In the genomic region with DNA sequence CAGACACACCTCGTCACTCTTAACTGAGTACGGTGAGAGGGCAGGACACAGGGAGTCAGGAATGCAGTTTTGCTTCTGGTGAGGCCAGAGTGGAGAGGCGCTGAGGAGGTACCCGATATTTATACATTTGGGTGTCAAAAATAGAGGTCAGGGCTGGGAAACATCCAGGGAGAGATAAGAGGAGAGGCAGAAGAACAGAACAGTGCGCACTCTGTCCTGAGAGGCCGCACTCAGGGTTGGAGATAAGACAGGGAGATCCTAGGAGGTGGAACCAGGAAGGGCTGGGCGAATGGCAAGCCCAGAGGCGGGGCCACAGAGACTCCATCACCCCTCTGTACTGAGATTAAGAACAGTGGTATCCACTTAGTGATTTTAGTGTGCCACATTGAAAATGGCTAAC, we compare ENCODE assay signal across 14 mouse cellular contexts.
DNase-seq lines count a peak whose midpoint lies in the region; ATAC-seq and TF ChIP-seq lines count a peak whose summit lies in the region.
"Had no signal": no experiment of that assay in that cellular context is flagged by ENCODE, and none has a peak within 500 bp of the region (broad histone marks: within the 10 kb centered on the region; RNA-seq: fewer than 3 reads in every experiment).

No protein-coding gene starts in this region.

- no peak for TF ChIP-seq CTCF in heart, adult 2 months (IDR thresholded peaks at IDR 0.05)

- no peaks in the 10 kb centered on the region for H3K27me3 ChIP-seq in heart, adult 2 months (ENCODE audit: control insufficient read depth, insufficient read depth, low read length)
- no peaks in the 10 kb centered on the region for H3K27me3 ChIP-seq in liver, embryonic 16.5 days (ENCODE audit: control insufficient read depth, insufficient read depth, low read depth, low read length)
- H3K27me3 ChIP-seq in forebrain, embryonic 14.5 days (replicated peaks; ENCODE audit: control insufficient read depth, insufficient read depth, low read length), result no peaks in the 10 kb centered on the region
- H3K27me3 ChIP-seq: neural tube, embryonic 15.5 days had no signal

- no peaks in the 10 kb centered on the region for H3K4me1 ChIP-seq in heart, adult 2 months (ENCODE audit: control insufficient read depth, insufficient read depth, low read length)
- peaks cover 4% of the 10 kb centered on the region for H3K4me1 ChIP-seq in liver, embryonic 16.5 days (ENCODE audit: control insufficient read depth, low read depth, low read length)
- H3K4me1 ChIP-seq in forebrain, embryonic 14.5 days (ENCODE audit: control insufficient read depth, insufficient read depth, low read length), result no peaks in the 10 kb centered on the region
- H3K4me1 ChIP-seq: neural tube, embryonic 15.5 days had no signal

- 0 out of 2 replicates have a peak, but pooled peaks have one; percentile 31 for TF ChIP-seq POLR2A in heart, adult 2 months (IDR thresholded peaks at IDR 0.05; ENCODE audit: insufficient read depth, low read depth, low read length)

- no peak overlapping the region for H3K4me2 ChIP-seq in liver, embryonic 16.5 days (ENCODE audit: low read depth, low read length)
- H3K4me2 ChIP-seq in forebrain, embryonic 14.5 days (ENCODE audit: low read length), result no peak overlapping the region
- H3K4me2 ChIP-seq: neural tube, embryonic 15.5 days had no signal

- no peaks in the 10 kb centered on the region for H3K36me3 ChIP-seq in heart, adult 2 months (ENCODE audit: control insufficient read depth, insufficient read depth, low read length)
- H3K36me3 ChIP-seq in liver, embryonic 16.5 days (ENCODE audit: control insufficient read depth, insufficient read depth), result no peaks in the 10 kb centered on the region; the same call in 1 of the 2 replicates
- H3K36me3 ChIP-seq in forebrain, embryonic 14.5 days (ENCODE audit: control insufficient read depth, insufficient read depth, low read length), result peaks cover 93% of the 10 kb centered on the region

- 49% methylated on average over 8 of the region's 8 CpGs for whole genome bisulfite sequencing in heart, adult 2 months
- 31% methylated on average over 8 of the region's 8 CpGs for WGBS in liver, embryonic 16.5 days (ENCODE audit: insufficient replicate concordance)
- 95% methylated on average over 8 of the region's 8 CpGs for WGBS in forebrain, embryonic 14.5 days

- no peak overlapping the region for H3K4me3 ChIP-seq in heart, adult 2 months
- H3K4me3 ChIP-seq in liver, embryonic 16.5 days (ENCODE audit: low read depth, low read length), result no peak overlapping the region
- no peak overlapping the region for H3K4me3 ChIP-seq in forebrain, embryonic 14.5 days (ENCODE audit: low read depth, low read length)
- H3K4me3 ChIP-seq: neural tube, embryonic 15.5 days had no signal

- TF ChIP-seq EP300 in heart, adult 2 months (IDR thresholded peaks at IDR 0.05; ENCODE audit: insufficient read depth, low read depth, low read length), result peak; percentile 67; the same call in 1 of the 2 replicates

- peak overlapping the region; percentile 36 for H3K27ac ChIP-seq in heart, adult 2 months
- no peak overlapping the region for H3K27ac ChIP-seq in liver, embryonic 16.5 days (ENCODE audit: low read length)
- H3K27ac ChIP-seq in forebrain, embryonic 14.5 days (ENCODE audit: low read depth, low read length), result no peak overlapping the region
- H3K27ac ChIP-seq: neural tube, embryonic 15.5 days had no signal

- H3K79me2 ChIP-seq in heart, adult 2 months (replicated peaks; ENCODE audit: control insufficient read depth, insufficient read depth, low read length), result no peaks in the 10 kb centered on the region

- intact Hi-C loops in heart, postnatal 25 days (cut with DNase I), result no loop called here
- intact Hi-C loops in heart, adult 2 months (cut with DNase I), result no loop called here
- intact Hi-C loops in heart, postnatal 14 days (cut with DNase I), result no loop called here

- DNase-seq in heart, adult 11 months, result peak; percentile 97
- DNase-seq in heart, postnatal 25 days (ENCODE audit: low spot score), result no peak
- DNase-seq in heart, adult 2 months, result peak in 1 of 2 experiments; percentile 53
- DNase-seq in heart, postnatal 14 days, result peak; percentile 22 to 37
- no peak for DNase-seq in adrenal gland, postnatal 4 days (ENCODE audit: low spot score in 2 of 2)
- no peak for DNase-seq in forebrain, embryonic 14.5 days (ENCODE audit: low spot score)
- DNase-seq in B cell, adult 2 months, result no peak
- DNase-seq: cerebellum, postnatal 14 days; forebrain, postnatal 0 days; kidney, adult 11 months; lung, postnatal 14 days; thymus, adult 18-20 months had no signal

- H3K9me3 ChIP-seq in liver, embryonic 16.5 days (replicated peaks; ENCODE audit: control insufficient read depth, low read length), result no peaks in the 10 kb centered on the region
- H3K9me3 ChIP-seq in forebrain, embryonic 14.5 days (replicated peaks; ENCODE audit: control insufficient read depth, low read length), result no peaks in the 10 kb centered on the region
- H3K9me3 ChIP-seq: neural tube, embryonic 15.5 days had no signal

- peak; percentile 45; the same call in 1 of the 2 replicates for ATAC-seq in liver, embryonic 16.5 days (ENCODE audit: low read depth)
- ATAC-seq in forebrain, embryonic 14.5 days, result no peak

- no peak overlapping the region for H3K9ac ChIP-seq in heart, adult 2 months (ENCODE audit: low read depth, low read length)
- no peak overlapping the region for H3K9ac ChIP-seq in liver, embryonic 16.5 days (ENCODE audit: low read depth, low read length)
- H3K9ac ChIP-seq in forebrain, embryonic 14.5 days (ENCODE audit: low read length), result no peak overlapping the region
- H3K9ac ChIP-seq: forebrain, postnatal 0 days; neural tube, embryonic 15.5 days had no signal

Comparison
In these comparisons a context has a peak if more than half of its experiments do, and no peak if none do; other contexts are left out.
1. DNase-seq: peak in heart, adult 11 months (single experiment) and heart, postnatal 14 days (2 of 2); none in heart, postnatal 25 days (single experiment), adrenal gland, postnatal 4 days (0 of 2), forebrain, embryonic 14.5 days (single experiment) and B cell, adult 2 months (0 of 2).